Mouse (Mus musculus) cerebellum, adult 2 months (tissue): ENCODE data around the gene Stat1.

Experiments used
- CTCF ChIP-seq: fragments of 200-500 bp; IDR thresholded peaks from 2 replicates; pipeline ENCODE4 v1.5.1; 2011; ENCODE audit warnings: low read depth, mild to moderate bottlenecking, control low read depth, low read length, moderate library complexity, borderline replicate concordance; ENCODE audit not compliant: insufficient read depth
- POLR2A ChIP-seq: fragments of 200-500 bp; IDR thresholded peaks from 2 replicates; pipeline ENCODE4 v1.6.1; 2011; ENCODE audit warnings: low read length, control low read depth, borderline replicate concordance; ENCODE audit not compliant: insufficient read depth

DNA sequence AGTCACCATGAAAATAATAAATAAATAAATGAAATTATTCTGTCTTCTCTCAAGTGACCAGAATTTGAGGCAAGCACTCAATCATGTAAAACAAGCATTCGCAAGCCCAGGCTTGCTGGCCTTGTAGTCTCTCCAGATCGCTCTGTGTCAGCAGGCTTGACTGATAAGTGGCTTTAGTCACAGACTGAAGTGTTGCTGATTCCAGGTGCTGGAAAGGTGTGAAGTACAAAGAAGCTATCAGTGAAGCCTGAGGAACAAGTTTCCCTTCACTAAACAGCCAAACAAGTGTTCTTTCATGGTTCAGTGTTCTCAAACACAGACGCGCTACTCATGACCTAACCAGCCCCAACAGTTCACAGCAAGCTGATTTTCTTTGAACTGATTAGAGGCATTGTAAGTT is 30.6 kb upstream of the Stat1 start:
- no peak for TF ChIP-seq POLR2A
- TF ChIP-seq CTCF = no peak
